Mouse (Mus musculus) C2C12 (cell line): ENCODE results near the gene Ptpru. TPM values are rescaled to one million over a fixed set of nuclear protein-coding genes. Genes with fewer than 3 reads are reported as not detected.
A peak's percentile ranks its signal among the peaks of the same experiment; 100 is the strongest.

Experiments
- H3K27me3 ChIP-seq: one replicate; pipeline ENCODE4 v1.6.1; 2011; ENCODE audit not compliant: control insufficient read depth, insufficient read depth, insufficient read length
- H3K36me3 ChIP-seq: one replicate; pipeline ENCODE4 v1.6.1; 2011; ENCODE audit not compliant: control insufficient read depth, insufficient read depth
- H3K4me3 ChIP-seq: one replicate; pipeline ENCODE4 v1.5.1; 2011; ENCODE audit warnings: mild to moderate bottlenecking, control low read depth; ENCODE audit not compliant: poor library complexity, insufficient read depth, severe bottlenecking
- H3K79me2 ChIP-seq: one replicate; pipeline ENCODE4 v1.6.1; 2011; ENCODE audit not compliant: control insufficient read depth, insufficient read depth
- H3K79me3 ChIP-seq: one replicate; pipeline ENCODE4 v1.6.1; 2011; ENCODE audit warnings: low read depth, control low read depth
- H3ac ChIP-seq: one replicate; pipeline ENCODE3; 2011; ENCODE audit warnings: low read depth; ENCODE audit not compliant: control insufficient read depth, insufficient read length
- CEBPB ChIP-seq: IDR thresholded peaks from one replicate; pipeline ENCODE4 v1.6.1; 2011; ENCODE audit warnings: low read depth, mild to moderate bottlenecking, control low read depth, moderate library complexity
- CTCF ChIP-seq: IDR thresholded peaks from one replicate; pipeline ENCODE4 v1.5.1; 2011; ENCODE audit not compliant: control insufficient read depth, insufficient read depth, insufficient read length
- FOSL1 ChIP-seq: IDR thresholded peaks from one replicate; pipeline ENCODE4 v1.8.0; 2011; ENCODE audit warnings: mild to moderate bottlenecking, low read length; ENCODE audit not compliant: poor library complexity, insufficient read depth, severe bottlenecking
- MAX ChIP-seq: IDR thresholded peaks from one replicate; pipeline ENCODE4 v1.6.1; 2011; ENCODE audit warnings: mild to moderate bottlenecking, control low read depth
- MYOD1 ChIP-seq: IDR thresholded peaks from one replicate; pipeline ENCODE4 v1.6.1; 2011; ENCODE audit warnings: low read depth; ENCODE audit not compliant: control insufficient read depth, insufficient read length
- MYOG ChIP-seq: IDR thresholded peaks from one replicate; pipeline ENCODE4 v1.6.1; 2011; ENCODE audit not compliant: control insufficient read depth, insufficient read length; ENCODE audit errors: extremely low read depth
- USF1 ChIP-seq: IDR thresholded peaks from one replicate; pipeline ENCODE4 v1.6.1; 2011; ENCODE audit warnings: low read depth, mild to moderate bottlenecking, control low read depth, moderate library complexity
- polyA plus RNA-seq: library from polyadenylated mRNA; unstranded; fragments of >200 nt; fragmentation: generic; extraction: Trizol; gene quantifications from one replicate; pipeline ENCODE4 v1.2.1, GENCODE M21; 2012; ENCODE audit warnings: missing spikeins

Ptpru gene
- polyA plus RNA-seq, 1 experiment: 0.07 TPM

GRCm38 (mm10) chr4:131860492-131861340, 22.6 kb upstream of the Ptpru start:
- no peaks in the 10 kb centered on the region for H3K79me3 ChIP-seq
- H3ac ChIP-seq: no peak overlapping the region
- TF ChIP-seq CTCF (peak; percentile 87), CEBPB (no peak)
- no peak overlapping the region for H3K4me3 ChIP-seq
- no peaks in the 10 kb centered on the region for H3K79me2 ChIP-seq
- no peaks in the 10 kb centered on the region for H3K27me3 ChIP-seq
- H3K36me3 ChIP-seq: peaks cover 47% of the 10 kb centered on the region

GRCm38 (mm10) chr4:131854950-131855349, 16.9 kb upstream of the Ptpru start:
- H3K4me3 ChIP-seq: no peak overlapping the region
- TF ChIP-seq MYOG (no peak), CEBPB (no peak), FOSL1 (no peak), MAX (no peak), MYOD1 (no peak), CTCF (no peak), USF1 (no peak)

GRCm38 (mm10) chr4:131849986-131850638, 12.0 kb upstream of the Ptpru start:
- Histone ChIP-seq H3K36me3 (peaks cover 17% of the 10 kb centered on the region), H3K27me3 (no peaks in the 10 kb centered on the region), H3K79me3 (no peaks in the 10 kb centered on the region), H3K4me3 (no peak overlapping the region), H3ac (no peak overlapping the region), H3K79me2 (peaks cover 11% of the 10 kb centered on the region)
- TF ChIP-seq MYOD1 (no peak), USF1 (no peak), MAX (no peak), FOSL1 (no peak), MYOG (no peak), CTCF (no peak), CEBPB (no peak)

More at GRCm38 (mm10) chr4:131854950-131855349, 16.9 kb upstream of the Ptpru start:
- peaks cover 10% of the 10 kb centered on the region for H3K36me3 ChIP-seq
- no peaks in the 10 kb centered on the region for H3K79me2 ChIP-seq
- no peaks in the 10 kb centered on the region for H3K79me3 ChIP-seq
- H3K27me3 ChIP-seq: no peaks in the 10 kb centered on the region
- H3ac ChIP-seq: no peak overlapping the region

GRCm38 (mm10) chr4:131848082-131848481, 10.0 kb upstream of the Ptpru start:
- Histone ChIP-seq H3ac (no peak overlapping the region), H3K79me3 (peaks cover 1% of the 10 kb centered on the region), H3K4me3 (no peak overlapping the region), H3K79me2 (peaks cover 29% of the 10 kb centered on the region), H3K36me3 (peaks cover 13% of the 10 kb centered on the region), H3K27me3 (no peaks in the 10 kb centered on the region)
- TF ChIP-seq CEBPB (no peak), USF1 (no peak), MAX (no peak), MYOG (no peak), MYOD1 (no peak), FOSL1 (no peak)

GRCm38 (mm10) chr4:131845991-131846778, 8.1 kb upstream of the Ptpru start:
- Histone ChIP-seq H3K36me3 (peaks cover 13% of the 10 kb centered on the region), H3K4me3 (no peak overlapping the region), H3ac (no peak overlapping the region), H3K79me2 (peaks cover 29% of the 10 kb centered on the region), H3K79me3 (peaks cover 1% of the 10 kb centered on the region), H3K27me3 (peaks cover 2% of the 10 kb centered on the region)
- TF ChIP-seq CTCF (no peak), CEBPB (no peak), MAX (no peak), MYOD1 (no peak), MYOG (no peak)
